Mouse (Mus musculus) megakaryocyte, embryonic 14.5 days (primary cell): ENCODE measurements around the gene Slc2a6. TPM values are rescaled to one million over a fixed set of nuclear protein-coding genes. Genes with fewer than 3 reads are reported as not detected.
A peak's percentile ranks its signal among the peaks of the same experiment; 100 is the strongest.

ENCODE experiments used
- H3K27me3 ChIP-seq: replicated peaks from 2 replicates; pipeline ENCODE3; 2012; ENCODE audit warnings: inconsistent platforms
- H3K36me3 ChIP-seq: replicated peaks from 2 replicates; pipeline ENCODE3; 2012; ENCODE audit warnings: low read length, inconsistent platforms, mixed read lengths
- H3K4me1 ChIP-seq: 2 replicates; pipeline ENCODE4 v1.6.1; 2012; ENCODE audit warnings: inconsistent platforms
- H3K4me3 ChIP-seq: replicated peaks from 2 replicates; pipeline ENCODE3; 2012; ENCODE audit warnings: moderate library complexity, mild to moderate bottlenecking, inconsistent platforms
- H3K9me3 ChIP-seq: 2 replicates; pipeline ENCODE4 v1.6.1; 2012; ENCODE audit warnings: inconsistent platforms
- FLI1 ChIP-seq: IDR thresholded peaks from 2 replicates; pipeline ENCODE4 v1.6.1; 2012; ENCODE audit warnings: low read length, inconsistent platforms, mixed read lengths
- GATA1 ChIP-seq: IDR thresholded peaks from 3 replicates; pipeline ENCODE4 v1.6.1; 2012; ENCODE audit warnings: mixed read lengths, low read length, inconsistent platforms, borderline replicate concordance
- polyA plus RNA-seq: library from polyadenylated mRNA; stranded (reverse); fragments of >175 nt; gene quantifications from 2 replicates; pipeline ENCODE4 v1.2.3, GENCODE M21; 2012; ENCODE audit warnings: low replicate concordance; ENCODE audit not compliant: insufficient read depth

Slc2a6 gene
- 7.2 and 15.1 TPM in 2 replicates for polyA plus RNA-seq

GRCm38 (mm10) chr2:27027618-27028436, at the start of gene Slc2a6:
Gene Slc2a6 (minus strand): TSS chr2:27027998.
- no peak for TF ChIP-seq FLI1
- no peak for TF ChIP-seq GATA1
- H3K4me3 ChIP-seq: peak within 1 kb of the TSS; percentile 89
- H3K27me3 ChIP-seq: peaks cover 13% of the 10 kb centered on the region
- H3K4me1 ChIP-seq: peaks cover 63% of the 10 kb centered on the region
- H3K36me3 ChIP-seq: peaks cover 16% of the 10 kb centered on the region
- no peaks in the 10 kb centered on the region for H3K9me3 ChIP-seq

- Histone ChIP-seq H3K27me3 (peaks cover 84% of the 10 kb centered on the region), H3K36me3 (no peaks in the 10 kb centered on the region), H3K9me3 (no peaks in the 10 kb centered on the region), H3K4me1 (peaks cover 23% of the 10 kb centered on the region), H3K4me3 (no peak overlapping the region)
- TF ChIP-seq FLI1: no peak
- no peak for TF ChIP-seq GATA1
Measured at GRCm38 (mm10) chr2:27075485-27075884, 47.7 kb upstream of the Slc2a6 start.

- H3K36me3 ChIP-seq: no peaks in the 10 kb centered on the region
- H3K4me3 ChIP-seq: no peak overlapping the region
- H3K4me1 ChIP-seq: peaks cover 23% of the 10 kb centered on the region
- peaks cover 84% of the 10 kb centered on the region for H3K27me3 ChIP-seq
- no peak for TF ChIP-seq GATA1
- TF ChIP-seq FLI1: no peak
- no peaks in the 10 kb centered on the region for H3K9me3 ChIP-seq
Measured at GRCm38 (mm10) chr2:27074804-27075203, 47.0 kb upstream of the Slc2a6 start.

- Histone ChIP-seq H3K4me1 (peaks cover 12% of the 10 kb centered on the region), H3K27me3 (peaks cover 83% of the 10 kb centered on the region), H3K4me3 (no peak overlapping the region), H3K9me3 (no peaks in the 10 kb centered on the region), H3K36me3 (no peaks in the 10 kb centered on the region)
- TF ChIP-seq FLI1 (no peak), GATA1 (no peak)
Measured at GRCm38 (mm10) chr2:27073407-27073806, 45.6 kb upstream of the Slc2a6 start.

- H3K4me3 ChIP-seq: no peak within 1 kb of the TSS
- H3K27me3 ChIP-seq: peaks cover 81% of the 10 kb centered on the region
- TF ChIP-seq FLI1 (no peak), GATA1 (no peak)
- no peaks in the 10 kb centered on the region for H3K9me3 ChIP-seq
- H3K36me3 ChIP-seq: no peaks in the 10 kb centered on the region
- peaks cover 3% of the 10 kb centered on the region; the same call in 1 of the 2 replicates for H3K4me1 ChIP-seq
Measured at GRCm38 (mm10) chr2:27071978-27072377, 44.2 kb upstream of the Slc2a6 start, which contains the start of gene Mymk. Gene Mymk (minus strand): TSS chr2:27072179.

- Histone ChIP-seq H3K4me3 (no peak overlapping the region), H3K9me3 (no peaks in the 10 kb centered on the region), H3K4me1 (peaks cover 3% of the 10 kb centered on the region; the same call in 1 of the 2 replicates), H3K36me3 (no peaks in the 10 kb centered on the region), H3K27me3 (peaks cover 80% of the 10 kb centered on the region)
- no peak for TF ChIP-seq FLI1
- TF ChIP-seq GATA1: no peak
Measured at GRCm38 (mm10) chr2:27071137-27071536, 43.3 kb upstream of the Slc2a6 start.

- Histone ChIP-seq H3K36me3 (no peaks in the 10 kb centered on the region), H3K4me3 (no peak overlapping the region), H3K4me1 (peaks cover 3% of the 10 kb centered on the region; the same call in 1 of the 2 replicates), H3K9me3 (no peaks in the 10 kb centered on the region), H3K27me3 (peaks cover 81% of the 10 kb centered on the region)
- TF ChIP-seq FLI1 (no peak), GATA1 (no peak)
Measured at GRCm38 (mm10) chr2:27070247-27070813, 42.5 kb upstream of the Slc2a6 start.

- Histone ChIP-seq H3K27me3 (peaks cover 76% of the 10 kb centered on the region), H3K36me3 (no peaks in the 10 kb centered on the region), H3K4me1 (peaks cover 3% of the 10 kb centered on the region; the same call in 1 of the 2 replicates), H3K4me3 (no peak overlapping the region), H3K9me3 (no peaks in the 10 kb centered on the region)
- TF ChIP-seq GATA1 (no peak), FLI1 (no peak)
Measured at GRCm38 (mm10) chr2:27069646-27070045, 41.8 kb upstream of the Slc2a6 start.

- H3K36me3 ChIP-seq: no peaks in the 10 kb centered on the region
- H3K4me3 ChIP-seq: no peak overlapping the region
- peaks cover 3% of the 10 kb centered on the region; the same call in 1 of the 2 replicates for H3K4me1 ChIP-seq
- peaks cover 76% of the 10 kb centered on the region for H3K27me3 ChIP-seq
- no peaks in the 10 kb centered on the region for H3K9me3 ChIP-seq
- TF ChIP-seq GATA1 (no peak), FLI1 (no peak)
Measured at GRCm38 (mm10) chr2:27067996-27068395, 40.2 kb upstream of the Slc2a6 start.

GRCm38 (mm10) chr2:27067124-27067523, 39.3 kb upstream of the Slc2a6 start:
- Histone ChIP-seq H3K9me3 (no peaks in the 10 kb centered on the region), H3K4me1 (peaks cover 3% of the 10 kb centered on the region; the same call in 1 of the 2 replicates), H3K27me3 (peaks cover 77% of the 10 kb centered on the region), H3K36me3 (no peaks in the 10 kb centered on the region), H3K4me3 (no peak overlapping the region)
- TF ChIP-seq GATA1 (no peak), FLI1 (no peak)
